Mouse (Mus musculus) brain, embryonic 14.5 days (tissue): Measurements from ENCODE around the gene Satb2. TPM values are rescaled to one million over a fixed set of nuclear protein-coding genes. Genes with fewer than 3 reads are reported as not detected.

ENCODE experiments used
- DNase-seq: peaks from one replicate; pipeline ENCODE4 v3.0.0-alpha.2; 2011; ENCODE audit warnings: low read depth
- CTCF ChIP-seq: fragments of 200-500 bp; IDR thresholded peaks from 2 replicates; pipeline ENCODE4 v1.5.1; 2012; ENCODE audit warnings: inconsistent platforms, mild to moderate bottlenecking, moderate library complexity, borderline replicate concordance; ENCODE audit not compliant: insufficient read depth, insufficient read length; ENCODE audit errors: extremely low read depth
- POLR2A ChIP-seq: fragments of 200-500 bp; IDR thresholded peaks from 2 replicates; pipeline ENCODE4 v1.6.1; 2012; ENCODE audit warnings: mild to moderate bottlenecking, inconsistent platforms, borderline replicate concordance; ENCODE audit not compliant: poor library complexity, insufficient read depth, insufficient read length, severe bottlenecking; ENCODE audit errors: extremely low read depth
- polyA plus RNA-seq: library from polyadenylated mRNA; depleted of rRNA; stranded (reverse); fragments of >200 nt; gene quantifications from 2 replicates; pipeline ENCODE4 v1.2.3, GENCODE M21; 2012; rRNA removed

Satb2 gene
- 7.9 and 12.2 TPM in 2 replicates for polyA plus RNA-seq

- TF ChIP-seq POLR2A (no peak), CTCF (no peak)
- peak; percentile 45 for DNase-seq
Measured at GRCm38 (mm10) chr1:56978151-56978700, at the start of gene Satb2. Satb2 (minus strand) TSS chr1:56978650.

- no peak for DNase-seq
- TF ChIP-seq POLR2A (no peak), CTCF (no peak)
Measured at GRCm38 (mm10) chr1:57018941-57019340, 40.5 kb upstream of the Satb2 start.

DNA sequence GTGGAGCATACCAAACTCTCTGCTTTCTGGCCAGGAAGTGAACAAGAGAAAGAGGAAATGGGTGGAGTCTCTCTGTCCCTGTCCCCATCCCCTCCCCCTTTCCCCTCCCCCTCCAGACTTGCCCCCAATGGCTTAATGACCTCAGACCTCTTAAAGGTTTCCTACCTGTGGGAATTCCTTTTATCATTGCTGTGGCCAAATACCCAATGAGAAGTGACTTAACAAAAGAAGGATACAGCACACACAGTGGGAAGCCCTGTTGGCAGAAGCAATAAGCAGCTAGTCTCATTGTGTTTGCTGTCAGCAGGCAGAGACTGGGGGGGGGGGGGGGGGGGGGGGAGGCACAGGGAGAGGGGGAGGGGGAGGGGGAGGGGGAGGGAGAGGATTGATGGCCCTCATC, 35.4 kb upstream of the Satb2 start:
- no peak for TF ChIP-seq CTCF
- TF ChIP-seq POLR2A: no peak
- no peak for DNase-seq

DNA sequence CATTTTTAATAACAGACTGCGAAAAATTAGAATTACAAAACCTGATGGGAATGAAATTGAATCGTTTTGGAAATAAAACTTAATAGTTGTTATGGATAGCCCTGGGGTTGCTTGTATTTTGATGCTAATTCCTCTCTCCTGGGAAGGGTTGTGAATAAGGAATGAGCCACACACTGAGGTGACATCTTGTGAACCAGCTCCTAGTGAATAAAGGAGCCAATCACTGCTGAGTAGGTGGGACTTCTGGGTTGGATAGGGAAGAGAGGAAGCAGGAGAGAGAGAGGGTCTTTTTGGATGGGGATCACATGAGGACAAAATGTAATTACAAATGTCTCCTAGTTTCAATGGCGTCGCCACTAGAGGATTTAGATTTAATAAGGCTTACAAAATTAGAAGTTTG, 30.7 kb upstream of the Satb2 start:
- peak; percentile 70 for DNase-seq
- TF ChIP-seq POLR2A (no peak), CTCF (no peak)

- no peak for TF ChIP-seq CTCF
- no peak for TF ChIP-seq POLR2A
- no peak for DNase-seq
Measured at GRCm38 (mm10) chr1:56995041-56995440, 16.6 kb upstream of the Satb2 start.

DNA sequence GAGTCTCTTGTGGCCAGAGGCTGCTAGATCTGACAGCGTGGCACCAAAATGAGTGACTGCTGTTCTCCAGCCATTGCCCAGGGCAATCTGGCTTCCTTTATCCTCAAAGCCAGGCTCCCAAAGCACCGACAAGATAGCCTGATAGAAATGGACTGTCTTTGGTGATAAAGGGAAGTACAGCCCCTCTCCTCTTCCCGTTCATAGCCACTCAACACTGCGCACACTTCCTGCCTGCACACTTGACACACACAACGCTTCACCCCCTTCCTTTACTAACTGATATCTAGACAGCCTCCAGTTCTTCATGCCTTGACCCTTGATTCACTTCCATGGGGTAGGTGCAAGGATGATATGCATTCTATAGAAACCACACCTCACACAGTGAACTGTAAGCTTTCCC, 13.9 kb upstream of the Satb2 start:
- no peak for TF ChIP-seq CTCF
- no peak for TF ChIP-seq POLR2A
- no peak for DNase-seq

- DNase-seq: peak; percentile 42
- TF ChIP-seq POLR2A (no peak), CTCF (no peak)
Measured at GRCm38 (mm10) chr1:56991613-56992012, 13.2 kb upstream of the Satb2 start.

GRCm38 (mm10) chr1:56984483-56984810, 6.0 kb upstream of the Satb2 start:
- peak; percentile 2 for DNase-seq
- TF ChIP-seq CTCF: no peak
- no peak for TF ChIP-seq POLR2A

DNA sequence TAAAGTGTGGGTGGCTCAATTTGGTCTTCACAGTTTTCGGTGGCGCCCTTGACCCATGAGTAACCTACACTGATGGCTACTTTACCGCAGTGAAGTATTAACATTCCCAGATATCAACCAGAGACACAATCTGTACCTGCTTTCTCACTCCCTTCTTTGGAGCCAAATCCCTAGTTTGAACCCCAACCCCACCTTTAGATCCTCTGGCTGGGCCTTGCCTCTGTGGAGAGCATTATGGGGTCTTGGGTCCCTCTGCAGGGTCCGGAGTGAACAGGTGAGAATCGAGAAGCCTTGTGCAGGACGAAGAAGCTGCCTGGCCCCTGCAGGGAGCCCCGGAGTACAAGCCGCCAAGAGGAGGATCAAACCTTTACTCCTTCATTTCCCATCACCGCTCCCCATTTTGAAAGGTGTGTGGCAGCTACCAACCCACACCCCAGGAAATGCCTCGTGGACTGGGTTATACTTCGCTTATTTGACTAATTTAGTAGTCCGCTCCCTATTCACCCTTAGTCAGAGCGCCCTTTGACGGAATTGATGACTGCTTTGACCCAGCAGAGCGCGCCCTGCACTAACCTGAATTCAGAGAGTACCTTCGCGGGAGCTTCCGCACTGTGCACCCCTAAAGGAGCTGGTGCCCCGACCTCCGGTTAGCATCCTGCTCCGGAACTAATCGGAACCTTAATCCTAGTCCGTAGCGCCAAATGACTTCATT, 5.5 kb upstream of the Satb2 start:
- TF ChIP-seq CTCF (peak; percentile 6; the same call in 1 of the 2 replicates), POLR2A (no peak)
- peak; percentile 23 for DNase-seq

DNA sequence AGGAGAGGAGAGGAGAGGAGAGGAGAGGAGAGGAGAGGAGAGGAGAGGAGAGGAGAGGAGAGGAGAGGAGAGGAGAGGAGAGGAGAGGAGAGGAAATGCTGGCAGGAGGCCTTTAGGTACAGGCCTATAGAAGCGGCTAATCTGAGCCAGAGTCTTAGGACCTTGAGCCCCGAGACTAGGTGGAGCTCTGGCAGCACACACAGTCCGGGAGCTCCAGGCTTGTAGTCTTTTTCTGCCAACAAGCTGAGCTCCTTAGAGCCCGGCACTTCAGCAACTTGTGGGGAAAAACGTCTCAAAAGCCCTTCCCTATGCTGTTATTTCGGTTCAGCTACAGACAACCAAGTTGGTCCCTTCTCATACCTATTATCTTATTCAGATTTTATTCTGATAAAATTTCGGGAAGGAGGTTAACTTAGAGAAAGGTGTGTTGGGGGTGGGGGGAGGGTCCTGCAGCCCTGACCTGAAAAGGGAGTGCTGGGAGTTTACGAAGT, 4.7 kb upstream of the Satb2 start:
- TF ChIP-seq POLR2A: no peak
- TF ChIP-seq CTCF: no peak
- DNase-seq: peak; percentile 37

DNA sequence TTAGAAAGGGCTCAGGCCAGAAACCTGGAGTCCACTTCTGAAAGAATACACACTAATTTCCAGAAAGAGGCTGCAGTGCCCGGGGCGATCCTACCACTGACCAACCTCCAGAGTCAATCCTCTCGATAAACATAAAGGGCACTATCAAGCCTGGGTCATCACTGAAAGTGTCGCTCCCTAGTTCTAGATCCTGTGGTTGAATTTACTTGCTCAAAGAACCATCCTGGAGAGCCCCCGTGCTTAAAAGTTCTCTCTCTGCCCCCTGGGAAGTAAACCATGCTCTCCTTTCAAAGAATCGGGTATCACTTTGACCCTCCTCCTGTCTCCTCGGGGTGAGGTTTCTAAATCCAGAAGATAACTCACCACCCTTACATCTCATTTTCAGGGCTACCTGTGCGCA, 4.2 kb upstream of the Satb2 start:
- TF ChIP-seq POLR2A (no peak), CTCF (no peak)
- DNase-seq: no peak

DNA sequence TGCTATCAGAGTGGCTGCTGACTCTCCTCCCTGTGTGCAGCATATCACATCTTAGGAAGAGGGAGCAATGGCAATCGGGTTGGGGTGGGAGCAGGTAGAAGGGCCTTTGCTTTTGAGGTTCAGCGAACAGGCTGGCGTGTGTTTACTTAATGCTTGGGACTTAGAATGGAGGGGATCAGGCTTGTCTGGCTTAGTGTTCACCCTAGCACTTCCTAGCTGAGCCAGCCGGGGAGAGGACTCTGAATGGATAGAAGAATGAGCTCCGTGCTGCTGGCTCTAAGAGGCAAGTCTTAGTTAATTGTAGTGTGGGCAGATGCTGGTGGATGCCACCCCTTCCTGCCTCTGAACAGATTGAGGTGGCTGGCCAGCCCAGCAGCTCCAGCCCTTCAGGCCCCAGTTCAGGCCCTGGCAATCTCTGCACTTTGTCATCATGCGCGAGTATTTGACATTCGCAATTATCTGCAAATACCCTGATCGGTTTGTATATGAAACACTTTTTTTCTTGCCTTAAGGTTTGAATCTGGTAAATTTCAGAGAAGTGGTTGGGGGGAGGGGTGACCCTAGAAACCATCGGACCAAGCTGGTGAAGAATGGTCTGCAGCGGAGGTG, 3.6 kb upstream of the Satb2 start:
- TF ChIP-seq POLR2A (no peak), CTCF (no peak)
- DNase-seq: peak; percentile 35

GRCm38 (mm10) chr1:56981508-56981907, 3.1 kb upstream of the Satb2 start:
- no peak for TF ChIP-seq CTCF
- TF ChIP-seq POLR2A: no peak
- no peak for DNase-seq

GRCm38 (mm10) chr1:56980631-56981275, 2.3 kb upstream of the Satb2 start:
- DNase-seq: peak; percentile 64
- TF ChIP-seq CTCF (no peak), POLR2A (no peak)
